Mouse (Mus musculus) CD4-positive, CD25-positive, alpha-beta regulatory T cell, adult 2 months (primary cell): ENCODE results near the gene Mrpl38.
"Not testable (repeated sequence)": the region's sequence is repeated elsewhere in the genome, so short reads cannot be mapped to it uniquely, and the experiment has no call there.

ENCODE experiments used
- DNase-seq: peaks from one replicate; pipeline ENCODE4 v3.0.0-alpha.2; 2012; ENCODE audit warnings: low read depth, low spot score

The Mrpl38 gene

GRCm38 (mm10) chr11:116145481-116146293 is 7.0 kb upstream of the Mrpl38 start:
- no peak for DNase-seq

GRCm38 (mm10) chr11:116143468-116143867 is 4.8 kb upstream of the Mrpl38 start:
- no peak for DNase-seq

GRCm38 (mm10) chr11:116142211-116142991 is 3.7 kb upstream of the Mrpl38 start:
- DNase-seq, result no peak

- no peak for DNase-seq
These were observed 586 bp downstream of the Mrpl38 start for GRCm38 (mm10) chr11:116138096-116138467.

- DNase-seq, result no peak
These were observed 4.5 kb downstream of the Mrpl38 start for GRCm38 (mm10) chr11:116134171-116134570.

- DNase-seq, result no peak
These were observed 5.2 kb downstream of the Mrpl38 start for GRCm38 (mm10) chr11:116133497-116133896.

GRCm38 (mm10) chr11:116132366-116133333 is 6.0 kb downstream of the Mrpl38 start:
- peak; percentile 56 for DNase-seq

GRCm38 (mm10) chr11:116131349-116132170 is 7.1 kb downstream of the Mrpl38 start:
- DNase-seq, result no peak

- DNase-seq, result peak; percentile 97
These were observed 8.0 kb downstream of the Mrpl38 start, which contains the start of gene Trim65 for GRCm38 (mm10) chr11:116130488-116131205. Trim65 (minus strand) TSS chr11:116131128.

- no peak for DNase-seq
These were observed 8.6 kb downstream of the Mrpl38 start for GRCm38 (mm10) chr11:116129993-116130487.

- DNase-seq, result no peak
These were observed 9.4 kb downstream of the Mrpl38 start for GRCm38 (mm10) chr11:116129091-116129790.

GRCm38 (mm10) chr11:116127986-116128385 is 10.7 kb downstream of the Mrpl38 start:
- DNase-seq, result no peak

GRCm38 (mm10) chr11:116127156-116127980 is 11.3 kb downstream of the Mrpl38 start, which contains the start of gene Trim47:
Trim47 (minus strand) TSS chr11:116127210.
- no peak for DNase-seq

GRCm38 (mm10) chr11:116126261-116126660 is 12.4 kb downstream of the Mrpl38 start:
- DNase-seq, result no peak

GRCm38 (mm10) chr11:116121731-116122245 is 16.9 kb downstream of the Mrpl38 start:
- DNase-seq, result not testable (repeated sequence)

- DNase-seq, result peak; percentile 35
These were observed 20.8 kb downstream of the Mrpl38 start for GRCm38 (mm10) chr11:116117819-116118218.

- no peak for DNase-seq
These were observed 21.4 kb downstream of the Mrpl38 start for GRCm38 (mm10) chr11:116117241-116117640.
